Mouse (Mus musculus): ENCODE measurements around the gene H2-Q7. TPM values are rescaled to one million over a fixed set of nuclear protein-coding genes. Genes with fewer than 3 reads are reported as not detected.
"Not testable (repeated sequence)": the region's sequence is repeated elsewhere in the genome, so short reads cannot be mapped to it uniquely, and the experiment has no call there.

Gene H2-Q7
- polyA plus RNA-seq, 1 experiment from 2014 or later: 18.7 TPM

- H3K9ac ChIP-seq; ATAC-seq (ENCODE audit: insufficient read depth); H3K36me3 ChIP-seq (replicated peaks); H3K27ac ChIP-seq (replicated peaks); H3K9me3 ChIP-seq (replicated peaks); H3K4me2 ChIP-seq; H3K4me3 ChIP-seq (replicated peaks); H3K4me1 ChIP-seq (replicated peaks): not testable (repeated sequence)
- 64% methylated on average over 5 of the region's 5 CpGs for WGBS (ENCODE audit: insufficient replicate concordance)
- peaks cover 42% of the 10 kb centered on the region for H3K27me3 ChIP-seq
Observed at GRCm38 (mm10) chr17:35422360-35422759, 16.6 kb upstream of the H2-Q7 start.

- not testable (repeated sequence) for ATAC-seq (ENCODE audit: insufficient read depth); H3K4me1 ChIP-seq (replicated peaks); H3K9me3 ChIP-seq (replicated peaks); H3K4me3 ChIP-seq (replicated peaks); H3K4me2 ChIP-seq; H3K27ac ChIP-seq (replicated peaks); H3K36me3 ChIP-seq (replicated peaks); H3K9ac ChIP-seq
- peaks cover 42% of the 10 kb centered on the region for H3K27me3 ChIP-seq
- WGBS (ENCODE audit: insufficient replicate concordance): 39% methylated on average over 3 of the region's 3 CpGs
Observed at GRCm38 (mm10) chr17:35423131-35423810, 15.7 kb upstream of the H2-Q7 start.

GRCm38 (mm10) chr17:35424106-35424505, 14.8 kb upstream of the H2-Q7 start:
- 53% methylated on average over 3 of the region's 3 CpGs for WGBS (ENCODE audit: insufficient replicate concordance)
- not testable (repeated sequence) for H3K4me1 ChIP-seq (replicated peaks); H3K9ac ChIP-seq; ATAC-seq (ENCODE audit: insufficient read depth); H3K36me3 ChIP-seq (replicated peaks); H3K4me2 ChIP-seq; H3K27ac ChIP-seq (replicated peaks); H3K4me3 ChIP-seq (replicated peaks); H3K9me3 ChIP-seq (replicated peaks)
- H3K27me3 ChIP-seq: peaks cover 42% of the 10 kb centered on the region

- Histone ChIP-seq H3K4me2 (peak within 1 kb of the TSS; percentile 60), H3K27me3 (peaks cover 42% of the 10 kb centered on the region), H3K4me3 (replicated peaks) (peak within 1 kb of the TSS; percentile 38)
- 3% methylated on average over 57 of the region's 66 CpGs for WGBS (ENCODE audit: insufficient replicate concordance)
- H3K4me1 ChIP-seq (replicated peaks); H3K9ac ChIP-seq; H3K9me3 ChIP-seq (replicated peaks); H3K27ac ChIP-seq (replicated peaks); H3K36me3 ChIP-seq (replicated peaks): not testable (repeated sequence)
- ATAC-seq (ENCODE audit: insufficient read depth): peak; percentile 84
Observed at GRCm38 (mm10) chr17:35424624-35425416, 14.1 kb upstream of the H2-Q7 start, which contains the start of gene H2-Q6. TSS of gene H2-Q6 (plus strand) at chr17:35424850.

GRCm38 (mm10) chr17:35425474-35425873, 13.5 kb upstream of the H2-Q7 start:
- H3K4me1 ChIP-seq (replicated peaks); H3K9ac ChIP-seq; H3K27ac ChIP-seq (replicated peaks); H3K36me3 ChIP-seq (replicated peaks); H3K9me3 ChIP-seq (replicated peaks): not testable (repeated sequence)
- peak overlapping the region; percentile 38 for H3K4me3 ChIP-seq (replicated peaks)
- 10% methylated on average over 28 of the region's 28 CpGs for WGBS (ENCODE audit: insufficient replicate concordance)
- H3K27me3 ChIP-seq: peaks cover 42% of the 10 kb centered on the region
- H3K4me2 ChIP-seq: peak overlapping the region; percentile 60
- peak; percentile 26; the same call in 1 of the 2 replicates for ATAC-seq (ENCODE audit: insufficient read depth)

GRCm38 (mm10) chr17:35428883-35429282, 10.1 kb upstream of the H2-Q7 start:
- WGBS (ENCODE audit: insufficient replicate concordance): 62% methylated on average over 6 of the region's 6 CpGs
- not testable (repeated sequence) for H3K27ac ChIP-seq (replicated peaks); H3K9ac ChIP-seq; ATAC-seq (ENCODE audit: insufficient read depth); H3K9me3 ChIP-seq (replicated peaks); H3K4me3 ChIP-seq (replicated peaks); H3K4me2 ChIP-seq; H3K4me1 ChIP-seq (replicated peaks); H3K36me3 ChIP-seq (replicated peaks)
- peaks cover 27% of the 10 kb centered on the region for H3K27me3 ChIP-seq

GRCm38 (mm10) chr17:35430671-35431070, 8.3 kb upstream of the H2-Q7 start:
- 55% methylated on average over 6 of the region's 6 CpGs for WGBS (ENCODE audit: insufficient replicate concordance)
- ATAC-seq (ENCODE audit: insufficient read depth): not testable (repeated sequence)

GRCm38 (mm10) chr17:35432167-35432566, 6.8 kb upstream of the H2-Q7 start:
- not testable (repeated sequence) for H3K36me3 ChIP-seq (replicated peaks); H3K4me3 ChIP-seq (replicated peaks); H3K9me3 ChIP-seq (replicated peaks); H3K27ac ChIP-seq (replicated peaks); H3K9ac ChIP-seq; H3K27me3 ChIP-seq; H3K4me1 ChIP-seq (replicated peaks); ATAC-seq (ENCODE audit: insufficient read depth); H3K4me2 ChIP-seq
- WGBS (ENCODE audit: insufficient replicate concordance): 49% methylated on average over 3 of the region's 3 CpGs

More at GRCm38 (mm10) chr17:35430671-35431070, 8.3 kb upstream of the H2-Q7 start:
- H3K27ac ChIP-seq (replicated peaks); H3K36me3 ChIP-seq (replicated peaks); H3K4me2 ChIP-seq; H3K4me1 ChIP-seq (replicated peaks); H3K9me3 ChIP-seq (replicated peaks); H3K9ac ChIP-seq; H3K4me3 ChIP-seq (replicated peaks): not testable (repeated sequence)
- H3K27me3 ChIP-seq: peaks cover 14% of the 10 kb centered on the region

GRCm38 (mm10) chr17:35434836-35435235, 4.1 kb upstream of the H2-Q7 start:
- not testable (repeated sequence) for H3K9ac ChIP-seq; H3K4me3 ChIP-seq (replicated peaks); H3K9me3 ChIP-seq (replicated peaks); H3K36me3 ChIP-seq (replicated peaks); H3K27ac ChIP-seq (replicated peaks); H3K4me2 ChIP-seq; ATAC-seq (ENCODE audit: insufficient read depth); H3K4me1 ChIP-seq (replicated peaks)
- peaks cover 29% of the 10 kb centered on the region for H3K27me3 ChIP-seq
- WGBS (ENCODE audit: insufficient replicate concordance): 5% methylated on average over 8 of the region's 8 CpGs

- H3K4me2 ChIP-seq; H3K9ac ChIP-seq; ATAC-seq (ENCODE audit: insufficient read depth); H3K9me3 ChIP-seq (replicated peaks); H3K27ac ChIP-seq (replicated peaks); H3K4me1 ChIP-seq (replicated peaks); H3K36me3 ChIP-seq (replicated peaks); H3K4me3 ChIP-seq (replicated peaks): not testable (repeated sequence)
- peaks cover 36% of the 10 kb centered on the region for H3K27me3 ChIP-seq
- 60% methylated on average over 3 of the region's 3 CpGs for WGBS (ENCODE audit: insufficient replicate concordance)
Observed at GRCm38 (mm10) chr17:35435577-35435976, 3.4 kb upstream of the H2-Q7 start.

GRCm38 (mm10) chr17:35437386-35437936, 1.5 kb upstream of the H2-Q7 start:
- 41% methylated on average over 1 of the region's 1 CpGs for WGBS (ENCODE audit: insufficient replicate concordance)
- not testable (repeated sequence) for H3K27ac ChIP-seq (replicated peaks); ATAC-seq (ENCODE audit: insufficient read depth)

More at GRCm38 (mm10) chr17:35437386-35437936, 1.5 kb upstream of the H2-Q7 start:
- not testable (repeated sequence) for H3K4me3 ChIP-seq (replicated peaks); H3K4me1 ChIP-seq (replicated peaks); H3K4me2 ChIP-seq; H3K36me3 ChIP-seq (replicated peaks); H3K9me3 ChIP-seq (replicated peaks); H3K9ac ChIP-seq
- H3K27me3 ChIP-seq: peaks cover 34% of the 10 kb centered on the region
